Mouse (Mus musculus) liver, embryonic 16.5 days (tissue): ENCODE results near the gene Dzip1. TPM values are rescaled to one million over a fixed set of nuclear protein-coding genes. Genes with fewer than 3 reads are reported as not detected.
A peak's percentile ranks its signal among the peaks of the same experiment; 100 is the strongest.

ENCODE experiments used
- ATAC-seq: fragments of 200-750 bp; cut with Nextera tagmentation; 2 replicates; pipeline ENCODE4 v1.8.0; 2017; ENCODE audit warnings: low read depth, mild to moderate bottlenecking, moderate number of reproducible peaks, moderate library complexity
- H3K27ac ChIP-seq: fragments of 300-500 bp; sonication (generic); 2 replicates; pipeline ENCODE4 v1.5.1; 2014; ENCODE audit warnings: mild to moderate bottlenecking, low read length
- H3K27me3 ChIP-seq: fragments of 300-500 bp; sonication (generic); 2 replicates; pipeline ENCODE4 v1.6.1; 2014; ENCODE audit warnings: low read depth, low read length, mixed read lengths; ENCODE audit not compliant: control insufficient read depth, insufficient read depth
- H3K36me3 ChIP-seq: fragments of 300-500 bp; sonication (generic); 2 replicates; pipeline ENCODE4 v1.6.1; 2014; ENCODE audit warnings: mild to moderate bottlenecking; ENCODE audit not compliant: control insufficient read depth, insufficient read depth
- H3K4me1 ChIP-seq: fragments of 300-500 bp; sonication (generic); 2 replicates; pipeline ENCODE4 v1.6.1; 2014; ENCODE audit warnings: low read depth, low read length, mixed read lengths; ENCODE audit not compliant: control insufficient read depth
- H3K4me2 ChIP-seq: fragments of 300-500 bp; sonication (generic); 2 replicates; pipeline ENCODE4 v1.6.1; 2014; ENCODE audit warnings: low read depth, low read length, mixed read lengths
- H3K4me3 ChIP-seq: fragments of 300-500 bp; sonication (generic); 2 replicates; pipeline ENCODE4 v1.5.1; 2014; ENCODE audit warnings: low read depth, mild to moderate bottlenecking, low read length
- H3K9ac ChIP-seq: fragments of 300-500 bp; sonication (generic); 2 replicates; pipeline ENCODE4 v1.6.1; 2014; ENCODE audit warnings: low read depth, low read length
- H3K9me3 ChIP-seq: fragments of 300-500 bp; sonication (generic); replicated peaks from 2 replicates; pipeline ENCODE4 v1.6.1; 2016; ENCODE audit warnings: low read length; ENCODE audit not compliant: control insufficient read depth
- WGBS: fragments of 180-500 bp; shearing (Covaris S2); extraction: QIAGEN DNeasy Blood & Tissue Kit; methylation state at CpG from one replicate; pipeline ENCODE4 v1.1.7; 2014; ENCODE audit not compliant: insufficient replicate concordance; 5-methylcytosine and 5-hydroxymethylcytosine counted together
- polyA plus RNA-seq: library from polyadenylated mRNA; unstranded; fragments of >200 nt; fragmentation: Nextera tagmentation; extraction: Ambion mirVana; gene quantifications from 2 replicates; pipeline ENCODE4 v1.2.1, GENCODE M21; 2015

The Dzip1 gene
- polyA plus RNA-seq, 1 experiment from 2014 or later: 1.4 TPM

- WGBS: 55% methylated on average over 8 of the region's 8 CpGs
- no peak overlapping the region for H3K4me3 ChIP-seq
- peaks cover 8% of the 10 kb centered on the region for H3K4me1 ChIP-seq
- H3K27me3 ChIP-seq: no peaks in the 10 kb centered on the region; the same call in 1 of the 2 replicates
- H3K9ac ChIP-seq: no peak overlapping the region
- no peaks in the 10 kb centered on the region for H3K36me3 ChIP-seq
- H3K4me2 ChIP-seq: no peak overlapping the region
- H3K9me3 ChIP-seq: no peaks in the 10 kb centered on the region
- no peak for ATAC-seq
- no peak overlapping the region for H3K27ac ChIP-seq
Observed at GRCm38 (mm10) chr14:118838556-118839120, 86.6 kb downstream of the Dzip1 start.

- Histone ChIP-seq H3K4me3 (no peak overlapping the region), H3K9ac (no peak overlapping the region), H3K4me1 (peaks cover 8% of the 10 kb centered on the region), H3K9me3 (no peaks in the 10 kb centered on the region), H3K4me2 (no peak overlapping the region), H3K27me3 (no peaks in the 10 kb centered on the region), H3K36me3 (no peaks in the 10 kb centered on the region), H3K27ac (no peak overlapping the region)
- WGBS: 32% methylated on average over 7 of the region's 7 CpGs
- peak; percentile 90 for ATAC-seq
Observed at GRCm38 (mm10) chr14:118836754-118837153, 88.5 kb downstream of the Dzip1 start.

GRCm38 (mm10) chr14:118836145-118836544 lies 89.1 kb downstream of the Dzip1 start:
- H3K27me3 ChIP-seq: no peaks in the 10 kb centered on the region
- 79% methylated on average over 11 of the region's 11 CpGs for WGBS
- H3K9me3 ChIP-seq: no peaks in the 10 kb centered on the region
- no peak for ATAC-seq
- no peak overlapping the region for H3K27ac ChIP-seq
- no peak overlapping the region for H3K4me2 ChIP-seq
- no peaks in the 10 kb centered on the region for H3K36me3 ChIP-seq
- no peak overlapping the region for H3K4me3 ChIP-seq
- no peak overlapping the region for H3K9ac ChIP-seq
- H3K4me1 ChIP-seq: peaks cover 8% of the 10 kb centered on the region

GRCm38 (mm10) chr14:118834313-118834712 lies 90.9 kb downstream of the Dzip1 start:
- peaks cover 8% of the 10 kb centered on the region for H3K4me1 ChIP-seq
- no peak for ATAC-seq
- no peak overlapping the region for H3K4me2 ChIP-seq
- no peak overlapping the region for H3K4me3 ChIP-seq
- no peak overlapping the region for H3K27ac ChIP-seq
- WGBS: 17% methylated on average over 7 of the region's 7 CpGs
- no peaks in the 10 kb centered on the region for H3K27me3 ChIP-seq
- no peaks in the 10 kb centered on the region for H3K36me3 ChIP-seq
- H3K9ac ChIP-seq: no peak overlapping the region
- H3K9me3 ChIP-seq: no peaks in the 10 kb centered on the region

GRCm38 (mm10) chr14:118833241-118833640 lies 92.0 kb downstream of the Dzip1 start:
- H3K27ac ChIP-seq: no peak overlapping the region
- no peak overlapping the region for H3K4me2 ChIP-seq
- 83% methylated on average over 6 of the region's 6 CpGs for WGBS
- H3K4me3 ChIP-seq: no peak overlapping the region
- no peak for ATAC-seq
- no peaks in the 10 kb centered on the region for H3K36me3 ChIP-seq
- no peak overlapping the region for H3K9ac ChIP-seq
- no peaks in the 10 kb centered on the region for H3K9me3 ChIP-seq
- no peaks in the 10 kb centered on the region for H3K27me3 ChIP-seq
- peaks cover 5% of the 10 kb centered on the region for H3K4me1 ChIP-seq

- Histone ChIP-seq H3K4me3 (no peak overlapping the region), H3K4me1 (no peaks in the 10 kb centered on the region), H3K27me3 (no peaks in the 10 kb centered on the region), H3K4me2 (no peak overlapping the region), H3K27ac (no peak overlapping the region), H3K36me3 (no peaks in the 10 kb centered on the region), H3K9me3 (no peaks in the 10 kb centered on the region), H3K9ac (no peak overlapping the region)
- ATAC-seq: no peak
- 53% methylated on average over 4 of the region's 4 CpGs for WGBS
Observed at GRCm38 (mm10) chr14:118831597-118831996, 93.7 kb downstream of the Dzip1 start.

GRCm38 (mm10) chr14:118829331-118830095 lies 95.7 kb downstream of the Dzip1 start:
- WGBS: 69% methylated on average over 11 of the region's 11 CpGs
- Histone ChIP-seq H3K27me3 (no peaks in the 10 kb centered on the region), H3K27ac (no peak overlapping the region), H3K4me2 (no peak overlapping the region), H3K9me3 (no peaks in the 10 kb centered on the region), H3K4me1 (no peaks in the 10 kb centered on the region), H3K4me3 (no peak overlapping the region), H3K9ac (no peak overlapping the region), H3K36me3 (no peaks in the 10 kb centered on the region)
- no peak for ATAC-seq

GRCm38 (mm10) chr14:118827283-118827904 lies 97.9 kb downstream of the Dzip1 start:
- 49% methylated on average over 7 of the region's 7 CpGs for WGBS
- H3K27me3 ChIP-seq: no peaks in the 10 kb centered on the region
- ATAC-seq: no peak
- H3K4me1 ChIP-seq: no peaks in the 10 kb centered on the region
- H3K4me2 ChIP-seq: no peak overlapping the region
- H3K9me3 ChIP-seq: no peaks in the 10 kb centered on the region
- no peak overlapping the region for H3K9ac ChIP-seq
- no peaks in the 10 kb centered on the region for H3K36me3 ChIP-seq
- no peak overlapping the region for H3K27ac ChIP-seq
- H3K4me3 ChIP-seq: no peak overlapping the region

GRCm38 (mm10) chr14:118826346-118826745 lies 98.9 kb downstream of the Dzip1 start:
- no peak overlapping the region for H3K27ac ChIP-seq
- H3K9me3 ChIP-seq: no peaks in the 10 kb centered on the region
- no peak for ATAC-seq
- H3K4me2 ChIP-seq: no peak overlapping the region
- H3K27me3 ChIP-seq: no peaks in the 10 kb centered on the region
- no peaks in the 10 kb centered on the region for H3K4me1 ChIP-seq
- no peak overlapping the region for H3K9ac ChIP-seq
- 48% methylated on average over 8 of the region's 8 CpGs for WGBS
- H3K36me3 ChIP-seq: no peaks in the 10 kb centered on the region
- no peak overlapping the region for H3K4me3 ChIP-seq
